Mouse (Mus musculus) CH12.LX (cell line): ENCODE results near the gene Sstr4.

Experiments used
- E2F4 ChIP-seq: IDR thresholded peaks from 2 replicates; pipeline ENCODE4 v1.6.1; 2011; ENCODE audit warnings: low read depth, low read length, improper control_type of control experiment; ENCODE audit not compliant: insufficient replicate concordance
- MXI1 ChIP-seq: IDR thresholded peaks from 2 replicates; pipeline ENCODE4 v1.6.1; 2011; ENCODE audit warnings: mild to moderate bottlenecking, low read depth, low read length, improper control_type of control experiment
- NRF1 ChIP-seq: IDR thresholded peaks from 2 replicates; pipeline ENCODE4 v1.6.1; 2014; ENCODE audit warnings: low read depth, mild to moderate bottlenecking, inconsistent platforms, low read length, improper control_type of control experiment, moderate library complexity

DNA sequence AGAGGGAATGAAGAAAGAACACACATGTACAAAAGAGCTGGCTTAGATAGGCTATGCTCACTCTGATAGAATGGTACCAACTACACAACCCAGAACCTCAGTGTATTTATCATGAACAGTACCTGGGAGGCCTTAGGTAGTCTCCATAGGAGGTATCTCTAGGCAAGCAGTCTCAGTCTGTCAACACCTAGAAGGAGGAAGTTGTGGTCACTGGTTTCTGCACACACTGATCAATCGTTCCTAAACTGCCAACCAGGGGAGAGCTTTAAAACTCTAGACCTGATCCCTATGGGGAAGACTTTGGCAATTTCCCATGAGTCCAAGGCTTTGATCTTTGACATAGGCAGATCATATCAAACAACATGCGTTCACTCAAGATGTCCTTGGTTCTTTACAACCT is 44.7 kb upstream of the Sstr4 start:
- TF ChIP-seq MXI1 (no peak), E2F4 (no peak), NRF1 (no peak)
